Mouse (Mus musculus): ENCODE measurements around the gene D7Ertd443e. TPM values are rescaled to one million over a fixed set of nuclear protein-coding genes. Genes with fewer than 3 reads are reported as not detected.

Gene D7Ertd443e
- 0.32 and 0.34 TPM in 2 replicates for polyA plus RNA-seq (2012; rRNA removed)

- no peak for DNase-seq (ENCODE audit: low spot score)
These were observed at the start of gene D7Ertd443e for GRCm38 (mm10) chr7:134385561-134385960. Gene D7Ertd443e (minus strand): TSS chr7:134385661.

GRCm38 (mm10) chr7:134431681-134432080, 46.2 kb upstream of the D7Ertd443e start:
- DNase-seq (ENCODE audit: low spot score), result no peak

GRCm38 (mm10) chr7:134428676-134429075, 43.2 kb upstream of the D7Ertd443e start:
- no peak for DNase-seq (ENCODE audit: low spot score)

- no peak for DNase-seq (ENCODE audit: low spot score)
These were observed 29.6 kb upstream of the D7Ertd443e start for GRCm38 (mm10) chr7:134415014-134415413.

- no peak for DNase-seq (ENCODE audit: low spot score)
These were observed 28.7 kb upstream of the D7Ertd443e start for GRCm38 (mm10) chr7:134414005-134414690.

- no peak for DNase-seq (ENCODE audit: low spot score)
These were observed 23.2 kb upstream of the D7Ertd443e start for GRCm38 (mm10) chr7:134408641-134409040.

GRCm38 (mm10) chr7:134400746-134401145, 15.3 kb upstream of the D7Ertd443e start:
- no peak for DNase-seq (ENCODE audit: low spot score)

- DNase-seq (ENCODE audit: low spot score), result no peak
These were observed 11.3 kb upstream of the D7Ertd443e start for GRCm38 (mm10) chr7:134396769-134397168.

GRCm38 (mm10) chr7:134382791-134383190, 2.7 kb downstream of the D7Ertd443e start:
- no peak for DNase-seq (ENCODE audit: low spot score)

GRCm38 (mm10) chr7:134381407-134381861, 4.0 kb downstream of the D7Ertd443e start:
- DNase-seq (ENCODE audit: low spot score), result peak; percentile 27

- no peak for DNase-seq (ENCODE audit: low spot score)
These were observed 7.2 kb downstream of the D7Ertd443e start for GRCm38 (mm10) chr7:134378273-134378672.

GRCm38 (mm10) chr7:134376786-134377185, 8.7 kb downstream of the D7Ertd443e start:
- no peak for DNase-seq (ENCODE audit: low spot score)

GRCm38 (mm10) chr7:134372276-134372675, 13.2 kb downstream of the D7Ertd443e start:
- DNase-seq (ENCODE audit: low spot score), result no peak

GRCm38 (mm10) chr7:134369241-134369640, 16.2 kb downstream of the D7Ertd443e start:
- DNase-seq (ENCODE audit: low spot score), result no peak

GRCm38 (mm10) chr7:134362257-134362870, 23.1 kb downstream of the D7Ertd443e start:
- DNase-seq (ENCODE audit: low spot score), result no peak

- DNase-seq (ENCODE audit: low spot score), result no peak
These were observed 36.6 kb downstream of the D7Ertd443e start for GRCm38 (mm10) chr7:134348825-134349224.

- no peak for DNase-seq (ENCODE audit: low spot score)
These were observed 43.3 kb downstream of the D7Ertd443e start for GRCm38 (mm10) chr7:134342202-134342601.

GRCm38 (mm10) chr7:134335951-134336350, 49.5 kb downstream of the D7Ertd443e start:
- no peak for DNase-seq (ENCODE audit: low spot score)

GRCm38 (mm10) chr7:134320979-134321378, 64.5 kb downstream of the D7Ertd443e start:
- DNase-seq (ENCODE audit: low spot score), result no peak

GRCm38 (mm10) chr7:134302084-134302483, 83.4 kb downstream of the D7Ertd443e start:
- DNase-seq (ENCODE audit: low spot score), result no peak

GRCm38 (mm10) chr7:134301285-134301684, 84.2 kb downstream of the D7Ertd443e start:
- DNase-seq (ENCODE audit: low spot score), result no peak

- no peak for DNase-seq (ENCODE audit: low spot score)
These were observed 92.7 kb downstream of the D7Ertd443e start for GRCm38 (mm10) chr7:134292750-134293149.

GRCm38 (mm10) chr7:134289611-134290301, 95.7 kb downstream of the D7Ertd443e start:
- DNase-seq (ENCODE audit: low spot score), result no peak

All from urinary bladder, adult 2 months (tissue).